In the genomic region with DNA sequence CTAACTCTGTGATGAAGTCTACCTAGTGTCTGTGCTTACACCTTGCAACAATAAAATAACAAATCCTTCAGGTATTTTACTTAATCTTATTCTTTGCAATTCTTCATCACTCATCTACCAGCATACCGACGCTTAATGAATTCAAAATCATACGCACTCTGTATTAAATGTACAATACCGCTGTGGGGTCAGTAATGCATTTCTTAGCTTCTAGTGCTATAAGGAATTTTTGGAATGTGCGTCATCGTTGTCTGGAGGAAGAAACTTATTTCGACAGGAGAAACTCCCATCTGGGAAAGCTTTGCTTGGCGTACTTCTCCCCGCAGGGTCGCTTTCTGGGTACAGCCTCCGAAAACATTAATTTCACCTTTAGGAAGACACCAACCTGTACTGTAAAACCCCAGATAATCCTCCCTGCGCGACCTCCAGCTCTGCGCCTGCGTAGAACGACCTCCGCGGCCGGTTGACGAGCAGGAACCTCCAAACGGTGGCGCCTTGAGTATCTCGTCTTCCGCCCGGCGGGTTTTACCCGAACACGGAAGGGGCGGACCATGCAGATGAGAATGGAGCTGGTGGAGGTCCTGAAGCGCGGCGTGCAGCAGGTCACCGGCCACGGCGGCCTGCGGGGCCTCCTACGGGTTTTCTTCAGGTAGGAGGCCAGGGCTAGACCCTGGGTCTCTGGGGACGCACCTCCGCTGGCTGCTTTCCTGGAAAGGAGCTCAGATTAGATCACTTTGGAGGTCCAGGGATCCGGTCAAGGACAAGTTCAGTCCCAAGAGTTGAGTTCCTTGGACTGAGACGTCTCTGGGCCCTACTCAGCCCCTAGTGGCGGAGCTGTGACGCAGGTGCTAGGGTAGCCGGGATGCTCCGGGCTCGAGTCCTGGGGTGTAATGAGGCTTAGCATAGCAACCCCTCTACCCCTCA, we compare ENCODE assay signal across 7 mouse cellular contexts. TPM values are rescaled to one million over a fixed set of nuclear protein-coding genes. Genes with fewer than 3 reads are reported as not detected.
DNase-seq lines count a peak whose midpoint lies in the region; ATAC-seq and TF ChIP-seq lines count a peak whose summit lies in the region.

A gene (plus strand): TSS at position 239 of the 924 bp plus-strand sequence.

- peak; percentile 83 for TF ChIP-seq POLR2A in small intestine, adult 2 months (IDR thresholded peaks at IDR 0.05; ENCODE audit: low read depth, low read length)

- H3K4me1 ChIP-seq in embryonic facial prominence, embryonic 10.5 days: peaks cover 10% of the 10 kb centered on the region
- no peaks in the 10 kb centered on the region for H3K4me1 ChIP-seq in intestine, postnatal 0 days (replicated peaks; ENCODE audit: control insufficient read depth, insufficient read depth, low read length)
- H3K4me1 ChIP-seq in midbrain, embryonic 12.5 days: peaks cover 11% of the 10 kb centered on the region
- peaks cover 3% of the 10 kb centered on the region; the same call in 1 of the 2 replicates for H3K4me1 ChIP-seq in small intestine, adult 2 months (ENCODE audit: control insufficient read depth, insufficient read depth, insufficient read length, low read length)

- H3K4me3 ChIP-seq in embryonic facial prominence, embryonic 10.5 days: peak within 1 kb of the TSS; percentile 79
- peak within 1 kb of the TSS; percentile 91 for H3K4me3 ChIP-seq in intestine, postnatal 0 days (ENCODE audit: low read depth, low read length)
- peak within 1 kb of the TSS; percentile 76 for H3K4me3 ChIP-seq in midbrain, embryonic 12.5 days
- H3K4me3 ChIP-seq in small intestine, adult 2 months (ENCODE audit: low read depth, low read length): peak within 1 kb of the TSS; percentile 92

- peak; percentile 97 for DNase-seq in adrenal gland, postnatal 10 days
- DNase-seq in embryonic facial prominence, embryonic 10.5 days (ENCODE audit: low spot score): peak; percentile 95
- peak; percentile 64 for DNase-seq in gonadal fat pad, adult 2 months (ENCODE audit: low read depth)
- DNase-seq in left cerebral cortex, postnatal 4 days: peak; percentile 95

- peak within 1 kb of the TSS; percentile 89 for H3K27ac ChIP-seq in embryonic facial prominence, embryonic 10.5 days (replicated peaks)
- peak within 1 kb of the TSS; percentile 76 for H3K27ac ChIP-seq in intestine, postnatal 0 days (ENCODE audit: low read depth, low read length)
- H3K27ac ChIP-seq in midbrain, embryonic 12.5 days (replicated peaks): peak within 1 kb of the TSS; percentile 76
- H3K27ac ChIP-seq in small intestine, adult 2 months (ENCODE audit: insufficient read depth, low read depth, low read length): peak within 1 kb of the TSS; percentile 71

- H3K4me2 ChIP-seq in intestine, postnatal 0 days (replicated peaks; ENCODE audit: low read depth): peak within 1 kb of the TSS; percentile 81
- peak within 1 kb of the TSS; percentile 72 for H3K4me2 ChIP-seq in midbrain, embryonic 12.5 days (replicated peaks)

- peaks cover 57% of the 10 kb centered on the region for H3K36me3 ChIP-seq in embryonic facial prominence, embryonic 10.5 days (replicated peaks)
- H3K36me3 ChIP-seq in intestine, postnatal 0 days (ENCODE audit: control insufficient read depth, insufficient read depth): peaks cover 21% of the 10 kb centered on the region; the same call in 1 of the 2 replicates
- H3K36me3 ChIP-seq in midbrain, embryonic 12.5 days: peaks cover 39% of the 10 kb centered on the region
- peaks cover 23% of the 10 kb centered on the region for H3K36me3 ChIP-seq in small intestine, adult 2 months (ENCODE audit: control insufficient read depth, insufficient read depth, low read length)

- intact Hi-C loops in left cerebral cortex, postnatal 4 days (cut with DNase I): no loop called here

- under 1% methylated on average over 46 of the region's 46 CpGs for WGBS in embryonic facial prominence, embryonic 10.5 days
- under 1% methylated on average over 46 of the region's 46 CpGs for WGBS in intestine, postnatal 0 days
- under 1% methylated on average over 46 of the region's 46 CpGs for WGBS in midbrain, embryonic 12.5 days
- WGBS in small intestine, adult 2 months: under 1% methylated on average over 46 of the region's 46 CpGs

- H3K9me3 ChIP-seq in embryonic facial prominence, embryonic 10.5 days: no peaks in the 10 kb centered on the region
- no peaks in the 10 kb centered on the region for H3K9me3 ChIP-seq in intestine, postnatal 0 days (ENCODE audit: control insufficient read depth)
- no peaks in the 10 kb centered on the region for H3K9me3 ChIP-seq in midbrain, embryonic 12.5 days

- H3K27me3 ChIP-seq in embryonic facial prominence, embryonic 10.5 days (replicated peaks; ENCODE audit: low read depth, poor library complexity, severe bottlenecking): no peaks in the 10 kb centered on the region
- no peaks in the 10 kb centered on the region for H3K27me3 ChIP-seq in intestine, postnatal 0 days (replicated peaks; ENCODE audit: control insufficient read depth, insufficient read depth, low read length)
- no peaks in the 10 kb centered on the region for H3K27me3 ChIP-seq in midbrain, embryonic 12.5 days
- no peaks in the 10 kb centered on the region for H3K27me3 ChIP-seq in small intestine, adult 2 months (ENCODE audit: control insufficient read depth, insufficient read depth, low read length)

- TF ChIP-seq CTCF in intestine, postnatal 0 days (IDR thresholded peaks at IDR 0.05; ENCODE audit: low read depth): peak; percentile 76
- TF ChIP-seq CTCF in small intestine, adult 2 months (IDR thresholded peaks at IDR 0.05; ENCODE audit: extremely low read depth, insufficient read length, insufficient replicate concordance, low read depth, low read length): peak; percentile 74

- peak within 1 kb of the TSS; percentile 71 for H3K9ac ChIP-seq in intestine, postnatal 0 days (ENCODE audit: low read depth, low read length)
- peak within 1 kb of the TSS; percentile 62 for H3K9ac ChIP-seq in midbrain, embryonic 12.5 days (replicated peaks)

- ATAC-seq in intestine, postnatal 0 days: peak; percentile 97
- ATAC-seq in midbrain, embryonic 12.5 days (ENCODE audit: low FRiP score, low read depth): peak; percentile 94

RNA-seq across cellular contexts. Expression of the gene that starts here (rescaled TPM):
- total RNA-seq in adrenal gland, postnatal 10 days (2021): 100 to 1,000 TPM; 485 to 536 TPM
- polyA plus RNA-seq in embryonic facial prominence, embryonic 10.5 days (2016; fragmentation: Nextera tagmentation; extraction: Ambion mirVana): 539 and 546 TPM in 2 replicates
- polyA plus RNA-seq in gonadal fat pad, adult 2 months (2012; rRNA removed): 89.8 and 97.7 TPM in 2 replicates
- 534 and 563 TPM in 2 replicates for polyA plus RNA-seq in intestine, postnatal 0 days (2015; fragmentation: Nextera tagmentation; extraction: Ambion mirVana)
- total RNA-seq in left cerebral cortex, postnatal 4 days (2021): 100 to 1,000 TPM; 178 to 195 TPM
- 429 and 433 TPM in 2 replicates for polyA plus RNA-seq in midbrain, embryonic 12.5 days (2016; fragmentation: Nextera tagmentation; extraction: Ambion mirVana)
- 36.6 and 40.8 TPM in 2 replicates for polyA plus RNA-seq in small intestine, adult 2 months (2012; rRNA removed)

Comparison
In these comparisons a context has a peak if more than half of its experiments do, and no peak if none do; other contexts are left out.
1. Peak in every context shown above with its lines: DNase-seq, ATAC-seq, H3K4me3 ChIP-seq and H3K27ac ChIP-seq.